Mouse (Mus musculus): ENCODE data around the gene Ap1s2. TPM values are rescaled to one million over a fixed set of nuclear protein-coding genes. Genes with fewer than 3 reads are reported as not detected.

Ap1s2 gene
- polyA plus RNA-seq, 1 experiment from 2014 or later: 5.4 TPM

GRCm38 (mm10) chrX:163944381-163944780 lies 35.6 kb downstream of the Ap1s2 start:
- Histone ChIP-seq H3K4me1 (ENCODE audit: control insufficient read depth, low read depth, low read length) (no peaks in the 10 kb centered on the region), H3K4me3 (ENCODE audit: low read depth, low read length) (no peak overlapping the region), H3K4me2 (ENCODE audit: low read depth, low read length) (no peak overlapping the region), H3K27me3 (ENCODE audit: control insufficient read depth, insufficient read depth, low read depth, low read length) (no peaks in the 10 kb centered on the region), H3K27ac (ENCODE audit: low read length) (no peak overlapping the region), H3K9ac (ENCODE audit: low read depth, low read length) (no peak overlapping the region), H3K36me3 (ENCODE audit: control insufficient read depth, insufficient read depth) (peaks cover 5% of the 10 kb centered on the region), H3K9me3 (replicated peaks; ENCODE audit: control insufficient read depth, low read length) (no peaks in the 10 kb centered on the region)
- no peak for ATAC-seq (ENCODE audit: low read depth)
- WGBS (ENCODE audit: insufficient replicate concordance): 72% methylated on average over 3 of the region's 3 CpGs

GRCm38 (mm10) chrX:163951618-163952017 lies 42.8 kb downstream of the Ap1s2 start:
- Histone ChIP-seq H3K4me1 (ENCODE audit: control insufficient read depth, low read depth, low read length) (no peaks in the 10 kb centered on the region), H3K4me2 (ENCODE audit: low read depth, low read length) (no peak overlapping the region), H3K9ac (ENCODE audit: low read depth, low read length) (no peak overlapping the region), H3K27ac (ENCODE audit: low read length) (no peak overlapping the region), H3K9me3 (replicated peaks; ENCODE audit: control insufficient read depth, low read length) (no peaks in the 10 kb centered on the region), H3K27me3 (ENCODE audit: control insufficient read depth, insufficient read depth, low read depth, low read length) (no peaks in the 10 kb centered on the region), H3K36me3 (ENCODE audit: control insufficient read depth, insufficient read depth) (peaks cover 14% of the 10 kb centered on the region), H3K4me3 (ENCODE audit: low read depth, low read length) (no peak overlapping the region)
- WGBS (ENCODE audit: insufficient replicate concordance): 17% methylated on average over 1 of the region's 1 CpGs
- no peak for ATAC-seq (ENCODE audit: low read depth)

DNA sequence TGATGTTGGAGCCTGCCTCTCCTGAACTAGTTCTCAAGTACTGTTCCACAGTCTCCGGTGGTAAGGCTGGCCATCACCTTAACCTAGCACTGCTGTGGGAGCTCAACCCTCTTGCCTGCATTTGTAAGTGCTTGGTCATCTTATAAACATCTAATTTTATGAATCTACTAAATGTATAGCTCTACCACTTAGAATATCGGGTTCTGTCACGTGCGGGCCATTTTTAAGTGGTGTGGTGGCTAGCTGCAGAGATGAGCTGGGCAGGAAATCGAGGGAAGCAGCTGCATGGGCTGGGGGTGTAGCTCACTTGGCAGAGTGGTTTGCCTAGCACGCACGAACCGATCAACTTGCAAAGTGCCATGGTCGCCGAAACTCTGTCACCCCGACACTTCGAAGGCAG lies 48.6 kb downstream of the Ap1s2 start:
- no peaks in the 10 kb centered on the region for H3K27me3 ChIP-seq (ENCODE audit: control insufficient read depth, insufficient read depth, low read depth, low read length)
- ATAC-seq (ENCODE audit: low read depth): no peak
- H3K27ac ChIP-seq (ENCODE audit: low read length): peak overlapping the region; percentile 98
- H3K4me1 ChIP-seq (ENCODE audit: control insufficient read depth, low read depth, low read length): peaks cover 2% of the 10 kb centered on the region
- no peaks in the 10 kb centered on the region; the same call in 1 of the 2 replicates for H3K9me3 ChIP-seq (replicated peaks; ENCODE audit: control insufficient read depth, low read length)
- H3K4me2 ChIP-seq (ENCODE audit: low read depth, low read length): peak overlapping the region; percentile 63
- H3K9ac ChIP-seq (ENCODE audit: low read depth, low read length): peak overlapping the region; percentile 90
- H3K4me3 ChIP-seq (ENCODE audit: low read depth, low read length): peak overlapping the region; percentile 82
- 27% methylated on average over 12 of the region's 12 CpGs for WGBS (ENCODE audit: insufficient replicate concordance)
- H3K36me3 ChIP-seq (ENCODE audit: control insufficient read depth, insufficient read depth): peaks cover 12% of the 10 kb centered on the region

DNA sequence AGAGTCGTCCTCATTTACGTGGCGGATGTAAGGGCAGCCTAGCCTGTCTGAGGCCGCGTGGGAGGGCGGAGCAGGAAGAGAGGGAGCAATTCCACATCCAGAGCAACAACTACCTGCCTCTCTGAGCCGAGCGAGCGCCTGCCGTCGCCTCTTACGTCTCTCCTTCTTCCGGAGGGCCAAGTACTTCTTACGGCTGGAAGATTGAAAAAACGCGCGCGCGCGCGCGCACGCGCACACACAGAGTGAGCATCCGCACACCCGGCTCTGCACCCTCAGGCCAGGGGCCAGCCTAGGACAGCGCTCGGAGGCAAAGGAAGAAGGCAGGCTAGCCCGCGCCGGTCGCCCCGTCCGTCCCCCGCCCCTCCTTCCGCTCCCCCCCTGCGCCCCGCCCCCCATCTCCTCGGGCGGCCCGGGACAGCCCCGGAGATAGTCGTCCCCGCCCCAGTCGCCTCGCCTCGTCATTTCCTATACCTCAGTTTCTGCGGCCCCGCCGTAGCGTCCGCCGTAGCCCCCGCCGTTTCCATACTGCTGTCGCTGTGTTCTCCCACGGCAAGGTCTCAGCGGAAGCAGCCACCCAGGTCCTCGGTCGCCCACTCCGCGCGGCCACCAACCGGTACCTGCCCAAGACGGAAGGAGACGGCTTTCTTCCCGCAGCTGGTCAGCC lies 49.1 kb downstream of the Ap1s2 start:
- H3K27me3 ChIP-seq (ENCODE audit: control insufficient read depth, insufficient read depth, low read depth, low read length): no peaks in the 10 kb centered on the region
- peak; percentile 93 for ATAC-seq (ENCODE audit: low read depth)
- H3K4me1 ChIP-seq (ENCODE audit: control insufficient read depth, low read depth, low read length): peaks cover 2% of the 10 kb centered on the region
- 23% methylated on average over 59 of the region's 67 CpGs for WGBS (ENCODE audit: insufficient replicate concordance)
- H3K36me3 ChIP-seq (ENCODE audit: control insufficient read depth, insufficient read depth): peaks cover 12% of the 10 kb centered on the region
- no peaks in the 10 kb centered on the region; the same call in 1 of the 2 replicates for H3K9me3 ChIP-seq (replicated peaks; ENCODE audit: control insufficient read depth, low read length)
- H3K9ac ChIP-seq (ENCODE audit: low read depth, low read length): peak overlapping the region; percentile 90
- peak overlapping the region; percentile 82 for H3K4me3 ChIP-seq (ENCODE audit: low read depth, low read length)
- peak overlapping the region; percentile 98 for H3K27ac ChIP-seq (ENCODE audit: low read length)
- peak overlapping the region; percentile 63 for H3K4me2 ChIP-seq (ENCODE audit: low read depth, low read length)

DNA sequence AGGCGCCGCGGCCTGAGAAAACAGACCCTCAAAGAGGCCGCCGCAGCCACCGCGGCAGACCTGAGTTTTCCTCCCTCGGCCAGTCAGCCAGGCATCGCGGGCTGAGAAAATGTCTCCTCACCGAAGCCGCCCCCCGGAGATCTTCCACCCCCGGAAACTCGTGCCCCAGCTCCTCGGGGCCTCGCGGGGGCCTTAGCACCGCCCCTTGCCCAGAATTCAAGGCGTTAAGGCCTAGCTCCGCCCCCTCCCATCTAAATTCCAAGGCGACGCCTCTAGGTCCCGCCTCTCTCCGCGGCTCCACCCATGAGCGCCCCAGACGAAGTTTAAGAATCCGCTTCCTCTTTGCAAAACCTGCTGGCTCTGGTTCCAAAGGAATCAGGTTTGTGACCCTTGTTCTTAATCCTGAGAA lies 49.7 kb downstream of the Ap1s2 start, which contains the start of gene Zrsr2:
TSS of gene Zrsr2 (minus strand) at position 195 of the 409 bp plus-strand sequence.
- 15% methylated on average over 25 of the region's 29 CpGs for WGBS (ENCODE audit: insufficient replicate concordance)
- Histone ChIP-seq H3K27me3 (ENCODE audit: control insufficient read depth, insufficient read depth, low read depth, low read length) (no peaks in the 10 kb centered on the region), H3K4me1 (ENCODE audit: control insufficient read depth, low read depth, low read length) (peaks cover 2% of the 10 kb centered on the region), H3K4me2 (ENCODE audit: low read depth, low read length) (peak within 1 kb of the TSS; percentile 63), H3K4me3 (ENCODE audit: low read depth, low read length) (peak within 1 kb of the TSS; percentile 82), H3K9me3 (replicated peaks; ENCODE audit: control insufficient read depth, low read length) (no peaks in the 10 kb centered on the region; the same call in 1 of the 2 replicates), H3K36me3 (ENCODE audit: control insufficient read depth, insufficient read depth) (peaks cover 9% of the 10 kb centered on the region), H3K27ac (ENCODE audit: low read length) (peak within 1 kb of the TSS; percentile 98), H3K9ac (ENCODE audit: low read depth, low read length) (peak within 1 kb of the TSS; percentile 90)
- ATAC-seq (ENCODE audit: low read depth): peak; percentile 91

GRCm38 (mm10) chrX:163981092-163981491 lies 72.3 kb downstream of the Ap1s2 start:
- Histone ChIP-seq H3K9me3 (replicated peaks; ENCODE audit: control insufficient read depth, low read length) (no peaks in the 10 kb centered on the region), H3K9ac (ENCODE audit: low read depth, low read length) (no peak overlapping the region), H3K4me3 (ENCODE audit: low read depth, low read length) (no peak overlapping the region), H3K4me2 (ENCODE audit: low read depth, low read length) (no peak overlapping the region), H3K27me3 (ENCODE audit: control insufficient read depth, insufficient read depth, low read depth, low read length) (no peaks in the 10 kb centered on the region), H3K36me3 (ENCODE audit: control insufficient read depth, insufficient read depth) (no peaks in the 10 kb centered on the region), H3K4me1 (ENCODE audit: control insufficient read depth, low read depth, low read length) (no peaks in the 10 kb centered on the region), H3K27ac (ENCODE audit: low read length) (no peak overlapping the region)
- no peak for ATAC-seq (ENCODE audit: low read depth)
- WGBS (ENCODE audit: insufficient replicate concordance): 86% methylated on average over 1 of the region's 1 CpGs

DNA sequence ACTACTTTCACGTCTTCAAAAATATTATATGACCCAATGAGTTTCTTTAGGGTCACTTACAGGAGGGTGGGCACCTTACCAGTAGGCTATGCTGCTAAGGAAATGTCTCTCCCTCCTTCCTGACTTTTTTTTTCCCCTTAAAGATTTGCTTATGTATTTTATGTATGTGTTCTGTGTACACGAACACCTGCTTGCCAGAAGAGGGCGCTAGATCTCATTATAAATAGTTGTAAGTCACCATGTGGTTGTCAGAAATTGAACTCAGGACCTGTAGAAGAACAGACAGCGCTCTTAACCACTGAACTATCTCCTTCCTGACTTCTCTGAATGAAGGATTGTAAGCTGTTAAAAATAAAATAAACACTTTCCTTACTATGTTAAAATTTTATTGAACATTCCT lies 72.7 kb downstream of the Ap1s2 start:
- Histone ChIP-seq H3K27ac (ENCODE audit: low read length) (no peak overlapping the region), H3K27me3 (ENCODE audit: control insufficient read depth, insufficient read depth, low read depth, low read length) (no peaks in the 10 kb centered on the region), H3K4me2 (ENCODE audit: low read depth, low read length) (no peak overlapping the region), H3K9ac (ENCODE audit: low read depth, low read length) (no peak overlapping the region), H3K4me3 (ENCODE audit: low read depth, low read length) (no peak overlapping the region), H3K36me3 (ENCODE audit: control insufficient read depth, insufficient read depth) (no peaks in the 10 kb centered on the region), H3K9me3 (replicated peaks; ENCODE audit: control insufficient read depth, low read length) (no peaks in the 10 kb centered on the region), H3K4me1 (ENCODE audit: control insufficient read depth, low read depth, low read length) (no peaks in the 10 kb centered on the region)
- WGBS (ENCODE audit: insufficient replicate concordance): 33% methylated on average over 4 of the region's 4 CpGs
- ATAC-seq (ENCODE audit: low read depth): no peak

DNA sequence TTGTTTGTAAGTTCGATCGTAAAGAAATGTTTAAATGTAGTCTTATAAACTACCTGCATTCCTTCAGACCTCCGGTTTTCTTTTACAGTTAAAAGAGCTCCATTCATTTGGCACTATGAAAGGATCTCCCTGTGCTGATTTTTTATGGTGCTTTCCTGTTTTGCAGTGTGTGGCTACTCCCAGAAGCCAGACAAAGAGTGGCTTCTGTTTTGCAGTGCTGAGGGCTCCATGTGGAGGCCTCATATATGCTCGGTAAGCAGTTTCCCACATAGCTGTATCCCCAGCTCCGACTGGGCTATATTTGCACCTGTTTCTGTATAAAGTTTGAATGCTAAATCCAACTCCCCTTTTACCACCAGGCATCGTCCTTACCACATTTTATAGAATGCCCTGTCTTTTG lies 73.3 kb downstream of the Ap1s2 start:
- no peak for ATAC-seq (ENCODE audit: low read depth)
- Histone ChIP-seq H3K9ac (ENCODE audit: low read depth, low read length) (no peak overlapping the region), H3K4me2 (ENCODE audit: low read depth, low read length) (no peak overlapping the region), H3K4me3 (ENCODE audit: low read depth, low read length) (no peak overlapping the region), H3K4me1 (ENCODE audit: control insufficient read depth, low read depth, low read length) (no peaks in the 10 kb centered on the region), H3K27ac (ENCODE audit: low read length) (no peak overlapping the region), H3K27me3 (ENCODE audit: control insufficient read depth, insufficient read depth, low read depth, low read length) (no peaks in the 10 kb centered on the region), H3K9me3 (replicated peaks; ENCODE audit: control insufficient read depth, low read length) (no peaks in the 10 kb centered on the region), H3K36me3 (ENCODE audit: control insufficient read depth, insufficient read depth) (no peaks in the 10 kb centered on the region)
- WGBS (ENCODE audit: insufficient replicate concordance): 67% methylated on average over 6 of the region's 6 CpGs
